Mouse (Mus musculus) midbrain, postnatal 0 days (tissue): ENCODE data around the gene Lclat1. TPM values are rescaled to one million over a fixed set of nuclear protein-coding genes. Genes with fewer than 3 reads are reported as not detected.

ENCODE experiments used
- ATAC-seq: fragments of 200-750 bp; cut with Nextera tagmentation; 2 replicates; pipeline ENCODE4 v1.8.0; 2017; ENCODE audit warnings: moderate number of reproducible peaks, mild to moderate bottlenecking, moderate TSS enrichment, moderate library complexity; ENCODE audit not compliant: low FRiP score
- DNase-seq: peaks from one replicate; pipeline ENCODE4 v3.0.0-alpha.2; 2015; ENCODE audit warnings: low spot score
- H3K27ac ChIP-seq: fragments of 300-500 bp; sonication (generic); 2 replicates; pipeline ENCODE4 v1.5.1; 2014; ENCODE audit warnings: low read depth, mild to moderate bottlenecking, low read length, mixed read lengths
- H3K27me3 ChIP-seq: fragments of 300-500 bp; sonication (generic); 2 replicates; pipeline ENCODE4 v1.6.1; 2014; ENCODE audit warnings: low read length, control low read depth, mixed read lengths; ENCODE audit not compliant: insufficient read depth
- H3K36me3 ChIP-seq: fragments of 300-500 bp; sonication (generic); 2 replicates; pipeline ENCODE4 v1.6.1; 2014; ENCODE audit warnings: low read length, control low read depth, mixed read lengths; ENCODE audit not compliant: insufficient read depth
- H3K4me1 ChIP-seq: fragments of 300-500 bp; sonication (generic); 2 replicates; pipeline ENCODE4 v1.6.1; 2014; ENCODE audit warnings: mild to moderate bottlenecking, control low read depth, antibody characterized with exemption, low read length, mixed read lengths; ENCODE audit not compliant: insufficient read depth
- H3K4me2 ChIP-seq: fragments of 300-500 bp; sonication (generic); 2 replicates; pipeline ENCODE4 v1.6.1; 2014; ENCODE audit warnings: low read depth, mild to moderate bottlenecking, low read length, mixed read lengths; ENCODE audit not compliant: poor library complexity, severe bottlenecking
- H3K4me3 ChIP-seq: fragments of 300-500 bp; sonication (generic); 2 replicates; pipeline ENCODE4 v1.5.1; 2014; ENCODE audit warnings: low read depth, mild to moderate bottlenecking, low read length, moderate library complexity
- H3K9ac ChIP-seq: fragments of 300-500 bp; sonication (generic); replicated peaks from 2 replicates; pipeline ENCODE4 v1.6.1; 2014; ENCODE audit warnings: mild to moderate bottlenecking, low read length, moderate library complexity, mixed read lengths; ENCODE audit not compliant: poor library complexity, severe bottlenecking
- H3K9me3 ChIP-seq: fragments of 300-500 bp; sonication (generic); 2 replicates; pipeline ENCODE4 v1.6.1; 2016; ENCODE audit warnings: low read length, control low read depth
- CTCF ChIP-seq: IDR thresholded peaks from 2 replicates; pipeline ENCODE4 v1.5.1; 2016; ENCODE audit warnings: antibody characterized with exemption, mild to moderate bottlenecking
- WGBS: fragments of 180-500 bp; shearing (Covaris S2); extraction: QIAGEN DNeasy Blood & Tissue Kit; methylation state at CpG from one replicate; pipeline ENCODE4 v1.1.7; 2014; 5-methylcytosine and 5-hydroxymethylcytosine counted together
- polyA plus RNA-seq: library from polyadenylated mRNA; unstranded; fragments of >200 nt; fragmentation: Nextera tagmentation; extraction: Ambion mirVana; gene quantifications from 2 replicates; pipeline ENCODE4 v1.2.1, GENCODE M21; 2015
- total RNA-seq: library from RNA; depleted of rRNA; stranded (reverse); fragments of >200 nt; gene quantifications from 2 replicates; pipeline ENCODE4 v1.2.3, GENCODE M21; 2014

Lclat1 gene
- total and polyA plus RNA-seq, 2 experiments from 2014 or later: 12.4 to 25.6 TPM

- Histone ChIP-seq H3K4me1 (no peaks in the 10 kb centered on the region), H3K27ac (no peak overlapping the region), H3K4me3 (no peak overlapping the region), H3K36me3 (no peaks in the 10 kb centered on the region), H3K9me3 (no peaks in the 10 kb centered on the region), H3K9ac (no peak overlapping the region), H3K27me3 (no peaks in the 10 kb centered on the region), H3K4me2 (no peak overlapping the region)
- no peak for TF ChIP-seq CTCF
- no peak for DNase-seq
- ATAC-seq: no peak
- 35% methylated on average over 13 of the region's 13 CpGs for WGBS
Observed at GRCm38 (mm10) chr17:73087045-73087910, 20.5 kb upstream of the Lclat1 start.

- 94% methylated on average over 8 of the region's 8 CpGs for whole genome bisulfite sequencing
- H3K27me3 ChIP-seq: no peaks in the 10 kb centered on the region
- TF ChIP-seq CTCF: no peak
Observed at GRCm38 (mm10) chr17:73091368-73091767, 16.4 kb upstream of the Lclat1 start.

GRCm38 (mm10) chr17:73092103-73093097, 15.4 kb upstream of the Lclat1 start:
- H3K4me2 ChIP-seq: no peak overlapping the region
- H3K9ac ChIP-seq: no peak overlapping the region
- H3K4me1 ChIP-seq: no peaks in the 10 kb centered on the region
- no peaks in the 10 kb centered on the region for H3K9me3 ChIP-seq
- no peak overlapping the region for H3K4me3 ChIP-seq
- H3K27me3 ChIP-seq: no peaks in the 10 kb centered on the region
- TF ChIP-seq CTCF: no peak
- H3K27ac ChIP-seq: no peak overlapping the region
- ATAC-seq: no peak
- 82% methylated on average over 12 of the region's 12 CpGs for WGBS
- no peaks in the 10 kb centered on the region for H3K36me3 ChIP-seq
- no peak for DNase-seq

More at GRCm38 (mm10) chr17:73091368-73091767, 16.4 kb upstream of the Lclat1 start:
- Histone ChIP-seq H3K27ac (no peak overlapping the region), H3K9ac (no peak overlapping the region), H3K9me3 (no peaks in the 10 kb centered on the region), H3K4me2 (no peak overlapping the region), H3K36me3 (no peaks in the 10 kb centered on the region), H3K4me3 (no peak overlapping the region), H3K4me1 (no peaks in the 10 kb centered on the region)
- no peak for DNase-seq
- ATAC-seq: no peak

DNA sequence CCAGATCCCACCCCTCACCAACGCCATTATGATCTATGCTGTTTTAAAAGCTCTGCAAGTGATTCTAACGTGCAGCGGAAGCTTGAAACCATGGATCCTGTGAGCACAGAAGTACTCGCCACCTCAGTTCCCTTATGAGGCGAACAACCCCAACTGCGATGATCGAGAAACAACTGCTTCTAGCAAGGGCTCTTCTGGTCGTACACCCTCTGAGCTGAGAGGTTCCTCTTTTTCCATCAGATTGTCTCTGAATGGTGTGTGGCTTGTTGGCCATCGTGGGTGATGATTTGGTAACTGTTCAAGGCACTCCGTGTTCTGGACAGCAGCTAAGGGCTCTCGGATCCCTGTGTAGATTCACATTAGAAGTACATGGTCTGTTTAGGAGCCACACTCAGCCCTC, 12.7 kb upstream of the Lclat1 start:
- Histone ChIP-seq H3K36me3 (no peaks in the 10 kb centered on the region), H3K9ac (no peak overlapping the region), H3K27me3 (no peaks in the 10 kb centered on the region), H3K27ac (no peak overlapping the region), H3K4me3 (no peak overlapping the region), H3K9me3 (no peaks in the 10 kb centered on the region), H3K4me1 (no peaks in the 10 kb centered on the region), H3K4me2 (no peak overlapping the region)
- TF ChIP-seq CTCF: no peak
- ATAC-seq: no peak
- no peak for DNase-seq
- WGBS: 86% methylated on average over 11 of the region's 11 CpGs

DNA sequence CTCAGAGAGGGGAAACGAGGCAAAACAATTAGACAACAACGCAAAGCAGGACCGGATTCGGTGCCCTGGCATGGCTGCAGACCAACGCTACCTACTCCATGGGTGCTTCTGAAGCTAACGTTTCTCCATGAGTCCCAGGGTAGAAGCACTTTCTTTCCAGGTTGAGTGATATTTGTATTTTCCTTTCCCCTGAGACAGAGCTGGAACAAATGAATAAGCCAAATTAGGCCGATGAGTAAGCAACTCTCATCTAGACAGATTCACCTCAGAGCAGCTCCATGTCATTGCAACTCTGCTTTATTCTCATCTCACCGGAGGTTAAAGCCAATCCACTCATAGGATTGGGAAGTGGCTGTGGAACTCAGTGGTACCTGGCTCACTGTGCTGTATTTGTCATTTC, 12.2 kb upstream of the Lclat1 start:
- WGBS: 92% methylated on average over 8 of the region's 8 CpGs

More for the DNA sequence above, 12.2 kb upstream of the Lclat1 start:
- Histone ChIP-seq H3K4me1 (no peaks in the 10 kb centered on the region), H3K9me3 (no peaks in the 10 kb centered on the region), H3K9ac (no peak overlapping the region), H3K4me2 (no peak overlapping the region), H3K27me3 (no peaks in the 10 kb centered on the region), H3K27ac (no peak overlapping the region), H3K36me3 (no peaks in the 10 kb centered on the region), H3K4me3 (no peak overlapping the region)
- no peak for DNase-seq
- TF ChIP-seq CTCF: no peak
- ATAC-seq: no peak
